Mouse (Mus musculus) inflammation-experienced regulatory T-cells, adult 6 months (primary cell): Measurements from ENCODE around the gene Pde3a. TPM values are rescaled to one million over a fixed set of nuclear protein-coding genes. Genes with fewer than 3 reads are reported as not detected.
"Not testable (repeated sequence)": the region's sequence is repeated elsewhere in the genome, so short reads cannot be mapped to it uniquely, and the experiment has no call there.

Experiments
- ATAC-seq: one replicate; pipeline ENCODE4 v1.8.0; 2017
- polyA plus RNA-seq, 3 experiments: library from polyadenylated mRNA; unstranded; fragments of 100-300 nt; shearing (Covaris generic); gene quantifications; one replicate each; pipeline ENCODE4 v1.2.1; 2017

Pde3a gene
- polyA plus RNA-seq, 3 experiments from 2014 or later = not detected

DNA sequence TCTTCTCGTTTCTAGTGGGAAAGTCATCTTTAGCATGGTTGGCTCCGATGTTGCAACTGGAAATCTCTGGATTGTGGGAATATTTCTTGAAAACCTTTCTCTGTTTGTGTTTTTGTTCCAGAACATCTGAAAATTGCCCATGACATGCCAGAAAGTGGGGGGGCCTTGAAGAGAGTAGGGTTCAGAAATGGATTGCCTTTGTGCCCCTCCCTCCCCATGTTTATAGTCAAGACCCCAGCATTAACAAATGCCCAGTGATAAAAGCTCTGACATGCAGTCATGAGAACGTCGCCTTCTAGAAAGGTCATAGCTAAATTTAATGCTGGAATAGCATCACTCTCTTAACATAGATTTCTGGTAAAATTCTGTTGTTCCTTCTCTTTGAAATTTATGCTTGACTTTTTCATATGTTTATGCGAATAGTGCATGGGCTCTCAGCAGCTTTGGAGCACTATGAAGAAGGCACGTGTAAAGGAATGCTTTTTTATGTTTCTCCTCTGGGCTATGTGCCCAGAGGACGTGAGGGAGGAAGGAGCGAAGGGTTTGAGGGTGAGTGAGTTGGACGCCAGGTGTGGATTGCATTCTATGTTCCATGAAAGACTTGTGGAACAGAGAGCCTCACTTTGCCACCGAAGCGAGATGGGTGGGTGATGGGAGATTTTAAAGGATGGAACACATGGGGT lies 19.0 kb downstream of the Pde3a start:
- no peak for ATAC-seq

DNA sequence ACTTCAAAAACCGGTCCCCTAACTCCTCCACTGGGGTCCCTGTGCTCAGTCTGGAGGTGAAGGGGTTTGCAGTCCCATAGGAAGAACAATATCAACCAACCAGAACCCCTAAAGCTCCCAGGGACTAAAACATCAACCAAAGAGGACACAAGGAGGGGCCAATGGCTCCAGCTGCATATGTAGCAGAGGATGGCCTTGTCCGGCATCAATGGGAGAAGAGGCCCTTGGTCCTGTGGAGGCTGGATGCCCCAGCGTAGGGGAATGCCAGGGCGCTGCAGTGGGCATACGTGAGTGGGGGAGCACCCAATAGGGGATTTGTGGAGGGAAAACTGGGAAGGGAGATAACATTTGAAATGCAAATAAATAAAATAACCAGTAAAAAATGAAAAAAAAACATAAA lies 19.8 kb downstream of the Pde3a start:
- ATAC-seq = no peak

DNA sequence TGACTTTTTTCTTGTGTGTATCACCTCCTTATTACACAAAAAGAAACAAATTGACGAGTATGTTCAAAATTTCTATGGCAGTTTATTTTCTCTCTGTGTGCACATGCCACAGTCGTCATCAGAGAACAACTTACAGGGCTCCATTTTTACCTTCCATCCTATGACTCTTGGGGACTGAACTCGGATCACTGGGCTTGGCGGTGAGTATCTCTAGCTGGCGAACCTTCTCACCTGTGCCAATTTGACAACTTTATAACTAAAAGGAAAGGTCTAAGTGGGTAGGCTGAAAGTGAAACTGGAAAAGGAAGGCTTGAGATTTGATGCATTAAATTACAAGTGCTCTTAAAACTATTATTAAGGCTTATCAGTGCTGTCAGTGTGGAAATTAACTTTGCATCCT lies 22.1 kb downstream of the Pde3a start:
- ATAC-seq = no peak

DNA sequence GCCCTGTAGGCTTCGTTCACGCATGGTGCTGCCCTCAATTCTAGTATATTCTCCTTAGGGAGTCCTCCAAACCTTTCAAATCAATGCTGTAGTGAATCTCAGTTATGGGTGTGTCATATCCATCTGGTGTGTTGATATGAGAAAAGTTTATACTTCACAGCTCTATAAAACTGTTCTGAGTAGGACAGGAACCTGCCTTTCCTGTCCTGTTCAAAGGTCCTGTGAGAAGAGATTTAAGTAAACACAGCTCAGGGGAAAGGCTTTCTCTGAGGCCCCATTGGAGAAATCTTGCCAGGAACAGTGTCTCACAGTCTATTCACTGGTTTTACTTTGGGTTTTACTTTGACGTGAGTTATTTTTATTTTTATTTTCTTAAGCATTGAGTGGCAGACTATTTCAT lies 22.5 kb downstream of the Pde3a start:
- no peak for ATAC-seq

DNA sequence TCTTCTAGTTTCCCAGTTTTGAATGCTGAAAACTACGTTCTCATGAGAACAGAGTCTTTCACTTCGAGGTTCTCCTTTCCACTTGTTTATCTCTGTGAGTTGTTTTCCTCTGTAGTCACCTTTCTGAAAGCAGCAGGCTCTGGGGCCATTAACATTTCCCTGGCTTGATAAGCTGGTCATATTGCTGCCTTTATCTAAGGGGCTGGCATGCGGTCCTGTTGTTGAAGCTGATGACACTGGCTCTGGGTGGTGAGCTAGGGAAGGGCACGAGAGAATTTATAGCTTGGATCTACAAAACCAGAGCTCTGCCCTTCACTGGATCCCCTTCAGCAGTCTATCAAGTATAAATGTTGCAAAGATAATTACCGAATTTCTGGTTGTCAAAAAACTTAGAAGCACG lies 24.6 kb downstream of the Pde3a start:
- no peak for ATAC-seq

DNA sequence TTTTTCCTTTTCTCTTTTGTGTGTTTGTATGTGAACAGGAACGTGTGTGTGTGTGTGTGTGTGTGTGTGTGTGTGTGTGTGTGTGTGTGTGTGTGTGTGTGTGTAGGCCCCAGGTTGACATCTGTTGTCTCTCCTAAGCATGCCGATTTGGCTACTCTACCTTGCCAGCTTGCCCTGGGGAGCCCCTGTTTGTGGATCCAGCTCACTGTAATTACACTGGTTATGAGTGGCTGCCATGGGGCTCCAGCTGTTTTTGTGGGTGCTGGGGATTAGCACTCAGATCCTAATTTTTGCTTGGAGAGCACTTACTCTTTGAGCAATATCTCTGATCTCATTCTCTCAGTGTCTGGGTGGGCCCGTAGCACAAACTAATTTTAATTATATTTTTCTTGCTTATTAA lies 32.6 kb downstream of the Pde3a start:
- no peak for ATAC-seq

DNA sequence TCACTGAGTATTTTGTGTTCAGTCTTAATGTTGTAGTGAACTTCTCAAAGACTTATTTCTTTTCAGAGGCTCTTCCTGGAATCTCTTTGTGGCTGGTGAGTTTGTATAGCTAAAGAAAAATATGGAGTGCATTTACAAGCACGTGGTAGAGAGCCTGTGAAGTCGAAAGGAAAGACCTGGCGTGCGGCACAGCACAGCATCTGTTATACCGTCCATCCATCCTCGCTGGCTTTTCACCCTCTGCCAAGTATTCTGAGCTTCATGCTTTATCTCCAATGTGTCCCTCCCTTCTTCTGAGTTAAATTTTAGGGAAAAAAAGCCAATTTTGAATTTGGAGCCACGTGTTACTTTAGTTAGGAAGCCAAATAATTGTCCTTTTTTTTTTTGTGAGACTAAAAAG lies 33.7 kb downstream of the Pde3a start:
- ATAC-seq = no peak

DNA sequence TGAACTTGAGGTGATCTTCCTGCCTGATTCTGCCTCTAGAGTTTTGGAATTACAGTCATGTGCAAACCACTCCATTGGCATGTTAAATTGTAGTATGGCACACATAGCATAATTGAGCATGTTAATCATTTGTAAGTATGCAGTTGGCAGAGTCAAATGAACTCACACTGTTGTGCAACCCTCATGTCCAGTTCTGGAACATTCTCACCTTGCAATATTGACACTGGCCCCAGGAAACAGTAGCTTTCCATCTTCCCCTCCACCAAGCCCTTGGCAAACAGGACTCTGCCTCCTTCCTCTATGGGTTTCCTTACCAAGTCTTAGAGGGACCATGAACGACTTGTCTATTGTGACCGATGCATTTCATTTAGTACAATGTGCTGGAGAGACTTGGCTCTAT lies 42.1 kb downstream of the Pde3a start:
- ATAC-seq = no peak

DNA sequence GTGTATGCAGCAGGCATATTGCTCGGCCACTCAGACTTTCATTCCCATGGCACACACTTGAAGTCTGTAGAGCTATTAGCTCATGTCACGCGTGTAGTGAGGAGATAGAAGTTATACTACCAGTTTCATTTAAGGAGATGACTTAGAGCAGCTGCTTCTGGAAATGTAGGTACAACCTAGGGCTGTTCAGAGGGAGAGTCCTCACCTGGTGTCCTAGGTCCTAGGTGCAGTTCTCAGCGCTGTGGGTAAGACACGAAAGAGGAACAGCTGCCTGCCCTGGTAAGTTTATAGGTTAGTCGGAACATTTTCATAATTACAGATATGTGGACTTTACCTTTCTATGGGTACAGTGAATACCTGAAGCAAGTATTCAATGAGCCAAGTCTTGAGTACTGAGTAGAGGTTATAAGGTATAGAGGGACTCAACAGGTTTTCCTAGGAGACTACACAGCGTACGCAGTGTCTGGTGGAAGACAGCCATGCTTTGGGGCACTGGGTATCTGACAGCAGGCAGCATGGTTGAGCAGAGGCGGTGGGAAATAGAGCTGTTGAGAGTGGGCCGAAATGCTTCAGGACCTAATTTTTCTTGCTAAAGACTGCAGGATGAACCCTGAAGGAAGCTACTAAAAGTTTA lies 43.9 kb downstream of the Pde3a start:
- no peak for ATAC-seq

DNA sequence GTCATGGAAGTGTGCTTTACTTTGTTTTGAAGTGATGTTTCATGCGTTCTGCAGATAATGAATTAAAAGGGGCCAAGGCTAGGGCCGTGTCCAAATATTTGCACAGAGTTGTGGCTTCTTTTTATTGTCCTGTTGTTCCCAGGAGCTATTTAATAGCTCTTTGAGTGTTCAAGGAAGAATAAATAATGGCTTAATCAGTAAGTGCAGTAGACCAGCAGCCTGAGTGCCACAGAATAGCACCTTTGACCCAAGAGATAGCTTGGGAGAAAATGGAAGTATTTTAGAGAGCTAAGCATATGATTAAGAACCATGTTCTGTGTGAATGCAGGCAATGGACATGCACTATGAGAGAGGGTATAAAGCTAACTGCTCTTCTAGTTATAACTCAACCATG lies 44.4 kb downstream of the Pde3a start:
- ATAC-seq = no peak

DNA sequence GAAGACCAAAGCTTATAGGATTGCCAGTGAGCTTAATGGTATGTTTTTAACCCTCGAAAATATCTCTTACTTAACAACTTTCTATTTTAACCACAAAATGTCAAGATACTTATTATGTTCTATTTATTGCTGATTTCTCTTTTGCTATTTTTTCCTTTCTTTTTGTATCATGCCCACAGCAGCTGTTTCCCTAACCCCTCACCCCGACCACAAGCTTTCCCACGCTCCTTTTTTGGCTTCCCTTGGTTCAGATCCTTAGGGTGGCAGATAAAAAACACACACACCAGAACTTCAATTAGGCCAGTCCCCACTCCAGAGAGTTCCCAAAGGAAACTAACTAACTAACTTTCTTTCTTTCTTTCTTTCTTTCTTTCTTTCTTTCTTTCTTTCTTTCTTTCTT lies 46.2 kb downstream of the Pde3a start:
- ATAC-seq = no peak

DNA sequence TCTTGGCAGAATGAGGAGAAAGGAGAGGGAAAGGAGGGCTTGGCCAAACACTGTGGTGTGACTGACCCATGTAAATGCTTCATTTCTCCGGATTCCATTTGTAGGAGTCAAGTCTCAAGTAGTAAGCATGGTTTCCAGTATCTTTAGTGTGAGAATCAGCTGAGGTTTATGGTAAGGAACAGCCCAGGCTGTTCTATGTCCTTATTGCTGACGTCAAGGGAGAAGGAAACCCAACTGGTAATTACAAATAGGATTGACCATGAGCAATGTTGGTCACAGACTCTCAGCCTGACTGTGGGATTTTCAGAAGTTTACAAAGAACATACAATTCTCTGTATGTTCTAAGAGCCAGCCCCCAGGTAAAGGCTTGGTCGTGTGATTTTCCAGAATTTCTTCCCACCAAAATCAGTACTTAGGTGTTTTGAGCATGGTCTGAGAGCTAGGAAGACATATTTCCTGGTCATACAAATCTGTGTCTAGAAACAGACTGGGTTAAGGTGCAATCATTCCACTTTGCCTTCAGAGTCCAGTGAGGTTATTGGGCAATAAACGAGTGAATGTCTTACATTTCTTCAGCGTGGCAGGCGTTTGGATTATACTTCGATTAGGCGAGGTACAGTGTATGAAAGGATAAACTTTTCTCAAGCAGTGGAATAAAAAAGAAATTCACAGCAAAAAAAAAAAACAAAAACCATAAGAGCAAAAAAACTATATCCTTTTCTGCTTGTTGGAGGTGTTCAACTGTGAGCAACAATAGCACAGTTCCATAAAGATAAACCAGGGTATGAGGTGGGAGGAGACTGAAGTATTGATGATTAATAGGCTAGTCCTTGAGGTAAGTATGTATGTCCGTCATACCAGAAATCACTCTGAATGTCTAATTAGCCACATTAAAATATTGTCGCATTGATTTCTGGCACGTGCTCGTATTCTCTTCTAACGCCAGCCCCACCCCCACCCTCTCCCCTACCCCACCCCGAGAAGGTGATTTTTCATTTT lies 53.0 kb downstream of the Pde3a start:
- ATAC-seq = no peak

DNA sequence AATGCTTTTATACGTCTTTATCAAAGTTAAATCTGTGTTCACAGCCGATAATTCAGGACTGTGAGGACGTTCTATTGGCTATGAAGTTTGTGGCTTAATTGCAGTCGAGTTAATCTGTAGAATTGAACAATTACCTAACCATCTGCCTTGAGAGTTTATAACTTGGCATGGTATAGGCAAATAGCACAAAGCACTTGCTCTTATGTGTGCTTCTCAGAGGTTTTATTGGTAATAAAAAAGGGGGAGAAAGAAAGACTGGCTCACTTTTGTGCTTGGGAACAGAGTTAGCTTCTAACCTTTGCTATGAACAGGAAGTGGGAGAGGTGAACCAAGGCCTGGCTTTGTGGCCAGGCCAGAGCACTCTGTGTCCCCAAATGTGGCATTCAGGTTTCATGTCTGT lies 53.8 kb downstream of the Pde3a start:
- ATAC-seq = no peak

DNA sequence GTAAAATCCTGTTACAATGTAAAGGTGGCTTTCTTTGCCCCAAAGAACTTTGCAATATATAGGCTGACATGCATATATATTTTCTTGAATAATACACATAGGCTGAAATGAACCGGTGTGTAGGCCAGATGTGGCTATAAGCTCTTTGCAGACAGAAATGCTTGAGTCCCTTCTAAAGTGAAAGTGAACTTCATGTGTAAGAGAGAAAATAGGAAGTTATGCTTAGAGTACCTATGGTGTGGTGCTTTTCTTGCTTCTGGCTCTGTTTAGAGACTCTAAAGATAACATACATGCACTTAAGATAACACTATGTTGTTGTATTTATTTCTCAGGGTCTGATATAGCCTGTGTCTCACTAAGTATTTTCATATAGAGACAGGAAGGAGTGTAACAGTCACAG lies 58.3 kb downstream of the Pde3a start:
- ATAC-seq = no peak

DNA sequence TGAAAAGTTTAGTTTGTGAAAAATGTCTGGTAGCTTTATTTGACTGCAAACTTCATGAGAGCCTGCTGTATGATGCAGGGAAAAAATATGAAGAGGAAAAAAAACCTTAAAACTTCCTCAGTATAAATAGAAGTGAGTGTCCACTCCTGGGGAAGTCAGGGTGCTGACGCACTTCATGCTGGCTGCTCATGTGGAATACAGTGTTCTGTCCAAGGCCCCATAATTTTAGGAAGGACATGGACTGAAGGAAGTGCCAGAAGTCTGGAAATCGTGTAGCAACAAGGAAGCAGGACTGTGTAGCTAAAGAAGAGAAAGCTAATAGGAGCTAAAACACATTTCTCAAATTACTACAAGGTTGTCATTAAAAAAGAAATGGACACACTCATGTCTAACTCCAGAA lies 59.4 kb downstream of the Pde3a start:
- ATAC-seq = no peak

DNA sequence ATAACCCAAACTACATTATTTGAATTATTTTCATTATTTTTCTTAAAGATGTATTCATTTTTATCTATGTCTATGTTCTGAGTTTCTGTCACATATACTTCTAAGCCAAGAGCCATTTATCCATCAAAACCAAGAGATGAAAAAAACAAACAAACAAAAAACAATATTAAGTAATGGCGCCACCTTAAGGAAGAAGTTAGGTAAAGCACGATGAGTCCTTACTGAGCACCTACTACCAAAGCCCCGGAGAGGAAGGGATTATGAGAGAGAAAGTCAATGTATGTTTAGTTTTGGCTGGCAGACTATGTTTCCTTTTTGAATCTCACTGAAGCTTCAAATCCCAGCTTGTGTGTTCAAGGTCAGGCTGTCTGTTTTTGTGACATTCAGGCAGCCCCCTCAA lies 60.8 kb downstream of the Pde3a start:
- ATAC-seq = no peak

DNA sequence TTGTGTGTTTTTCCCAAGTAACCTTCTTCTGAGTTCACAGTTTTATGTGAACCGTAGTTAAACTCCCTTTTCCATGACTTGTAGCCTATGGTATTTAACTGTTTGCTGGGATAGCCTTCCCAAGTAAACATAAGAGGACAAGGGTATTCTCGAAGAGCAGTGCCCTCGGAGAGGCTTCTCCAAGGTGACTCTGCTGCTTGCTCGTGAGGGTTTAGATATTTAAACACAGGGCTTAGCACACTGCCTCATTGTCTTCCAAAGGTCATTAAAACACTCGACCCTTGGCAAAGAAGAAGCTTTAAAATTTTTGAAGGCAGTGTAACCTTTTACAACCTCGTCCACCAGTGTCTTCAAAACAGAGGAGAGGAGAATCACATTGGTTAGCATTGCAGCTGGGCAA lies 61.3 kb downstream of the Pde3a start:
- no peak for ATAC-seq

DNA sequence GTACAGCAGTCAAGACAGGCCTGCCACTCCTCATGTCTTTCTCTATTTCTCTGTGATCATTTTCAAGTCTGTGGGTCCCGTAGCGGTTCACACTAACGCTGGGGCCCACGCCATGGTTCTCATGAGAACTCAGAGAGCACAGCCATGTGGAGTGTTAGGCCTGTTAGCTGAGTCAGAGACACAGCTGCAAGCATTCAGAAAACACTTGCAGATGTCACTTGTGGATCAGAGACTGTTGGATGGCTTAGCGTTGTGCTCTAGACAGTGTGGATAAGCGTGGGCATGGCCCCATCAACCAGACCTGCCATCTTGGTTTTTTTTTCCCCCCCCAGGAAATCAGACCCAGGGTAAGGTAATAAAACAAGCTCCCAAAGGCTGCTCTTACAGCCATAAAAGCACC lies 62.5 kb downstream of the Pde3a start:
- no peak for ATAC-seq

DNA sequence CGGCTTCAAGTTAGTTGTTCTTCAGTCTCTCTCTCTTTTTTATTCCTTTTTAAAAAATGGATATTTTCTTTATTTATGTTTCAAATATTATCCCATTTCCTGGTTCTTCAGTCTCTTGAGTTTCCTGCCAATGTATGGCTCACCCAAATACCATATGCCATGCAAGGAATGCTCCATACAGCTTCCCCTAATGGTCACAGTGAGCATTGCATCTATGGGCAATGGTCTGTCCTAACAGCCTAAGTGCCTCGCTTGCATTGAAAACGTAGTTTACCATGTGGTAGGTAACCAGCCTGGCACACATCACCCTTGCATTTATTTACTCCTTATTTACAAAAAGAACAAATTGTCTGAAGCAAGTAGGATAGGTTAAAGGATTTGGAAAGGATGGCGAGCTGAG lies 64.0 kb downstream of the Pde3a start:
- no peak for ATAC-seq

DNA sequence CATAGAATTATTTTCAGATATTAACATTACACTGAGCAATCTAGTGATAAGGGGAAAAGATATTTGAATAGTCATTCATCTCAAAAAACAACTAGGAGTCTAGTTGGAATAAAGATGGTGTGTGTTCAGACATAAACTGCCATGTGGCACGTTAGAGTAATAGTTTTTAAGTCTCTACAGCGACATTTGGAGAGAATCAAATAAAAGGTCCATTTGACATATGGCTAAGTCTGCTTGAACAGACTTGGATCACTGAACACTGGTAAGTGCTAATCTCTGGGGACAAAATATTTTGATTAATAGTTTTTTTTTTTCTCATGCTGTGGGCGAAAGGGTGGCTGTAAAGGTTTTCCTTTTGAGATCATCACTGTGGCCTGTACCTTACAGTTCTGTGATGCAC lies 69.4 kb downstream of the Pde3a start:
- no peak for ATAC-seq

DNA sequence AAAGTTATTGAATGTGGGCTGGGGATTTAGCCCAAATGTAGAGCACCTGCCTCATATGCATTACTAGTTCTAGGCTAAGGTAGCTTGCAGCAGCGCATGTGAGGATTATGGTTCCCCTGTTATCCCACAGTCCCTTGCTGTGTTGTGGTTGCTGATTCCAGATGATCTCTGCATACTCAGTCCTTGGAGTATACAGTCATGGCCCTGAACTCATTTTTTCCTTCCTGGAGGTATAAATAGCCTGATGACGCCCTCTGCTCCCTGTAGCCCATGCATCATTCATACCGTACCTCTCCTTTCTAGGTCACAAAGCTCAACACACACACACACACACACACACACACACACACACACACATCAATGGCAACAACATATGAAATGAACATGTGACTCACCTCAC lies 72.2 kb downstream of the Pde3a start:
- ATAC-seq = no peak

DNA sequence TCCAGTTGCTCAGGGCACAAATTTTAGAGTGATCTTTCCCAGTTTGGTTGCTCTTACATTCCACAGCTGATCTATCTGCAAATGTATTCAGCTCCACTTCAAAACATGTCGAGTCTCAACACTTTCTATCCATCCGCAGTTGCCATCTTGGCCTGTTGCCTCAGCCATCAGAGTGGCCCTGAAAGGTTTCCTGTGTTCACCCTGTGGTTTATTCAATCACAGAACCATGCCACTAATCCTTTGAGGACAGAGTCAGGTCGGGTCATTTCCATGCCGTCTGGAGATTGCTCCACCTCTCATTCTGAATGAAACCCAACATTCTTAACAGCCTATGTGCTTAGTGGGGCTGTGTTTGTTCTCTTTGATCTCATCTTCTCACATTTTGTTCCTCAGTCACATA lies 73.9 kb downstream of the Pde3a start:
- ATAC-seq = no peak

DNA sequence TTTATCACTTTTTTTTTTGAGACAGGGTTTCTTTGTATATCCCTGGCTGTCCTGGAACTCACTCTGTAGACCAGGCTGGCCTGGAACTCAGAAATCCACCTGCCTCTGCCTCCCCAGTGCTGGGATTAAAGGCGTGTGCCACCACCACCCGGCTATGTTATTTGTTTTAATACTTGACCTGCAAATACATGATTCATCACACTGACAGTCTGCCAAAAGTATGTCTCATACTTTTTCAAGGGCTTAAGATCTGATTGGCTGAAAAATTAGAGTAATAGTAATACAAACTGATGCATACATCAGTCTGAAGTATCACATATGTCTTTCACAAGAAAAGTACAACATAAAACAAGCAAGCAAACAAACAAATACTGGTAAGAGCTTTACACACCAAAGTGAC lies 78.1 kb downstream of the Pde3a start:
- ATAC-seq = not testable (repeated sequence)

DNA sequence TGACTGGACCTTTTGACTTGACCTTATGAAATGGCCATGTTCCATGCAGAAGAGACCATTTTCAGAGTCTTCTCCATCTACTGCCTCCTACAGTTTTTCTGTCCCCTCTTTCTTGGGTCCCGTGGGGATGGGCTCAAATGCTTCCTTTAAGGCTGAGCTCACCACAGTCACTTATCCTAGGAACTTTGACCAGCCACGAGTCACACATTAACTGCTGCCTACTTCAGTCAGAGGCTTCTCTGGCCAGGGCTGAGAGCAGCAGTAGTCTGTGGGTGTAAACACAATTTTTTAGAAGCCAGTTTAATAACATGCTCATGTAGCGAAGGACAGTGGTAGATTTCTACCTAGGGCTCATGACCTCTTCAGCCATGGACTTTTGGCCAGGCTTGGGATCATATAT lies 79.0 kb downstream of the Pde3a start:
- no peak for ATAC-seq
